Mouse (Mus musculus): ENCODE measurements at regions not wholly inside any gene's neighbourhood (a gene's known extent, or its start where the extent isn't known, plus 50 kb on each side); places are given as distances from the start of the nearest gene placed in this dataset.

DNA sequence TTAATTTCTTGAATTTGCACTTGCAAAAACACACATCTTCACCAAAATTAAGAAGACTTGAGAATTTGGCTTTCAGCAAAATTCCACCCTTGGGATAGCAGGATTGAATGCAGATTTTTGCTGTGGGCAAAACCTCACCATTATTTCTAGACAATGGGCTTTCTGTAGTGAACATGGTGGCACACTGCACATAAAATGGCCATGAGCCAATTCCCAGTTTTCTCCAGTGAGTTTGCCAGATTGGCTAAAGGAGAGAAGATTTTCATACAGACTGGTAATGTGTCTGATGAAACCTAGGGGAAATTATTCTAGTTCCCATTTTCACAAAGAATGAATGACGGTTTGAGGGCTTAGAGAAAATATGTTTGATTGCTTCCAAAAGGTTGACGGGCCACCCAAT lies 2640.1 kb upstream of the Gm7489 start:
- no peaks in the 10 kb centered on the region for H3K36me3 ChIP-seq (replicated peaks)
- no peak overlapping the region for H3K4me3 ChIP-seq
- no peak overlapping the region for H3K27ac ChIP-seq
- DNase-seq (ENCODE audit: extremely low spot score, low spot score) = no peak
- no peaks in the 10 kb centered on the region for H3K9me3 ChIP-seq
- H3K4me1 ChIP-seq = no peaks in the 10 kb centered on the region
- WGBS = 92% methylated on average over 2 of the region's 2 CpGs
- H3K27me3 ChIP-seq (ENCODE audit: poor library complexity, severe bottlenecking) = no peaks in the 10 kb centered on the region

GRCm38 (mm10) chr15:51247259-51247658 lies 2637.4 kb upstream of the Gm7489 start:
- Histone ChIP-seq H3K9me3 (no peaks in the 10 kb centered on the region), H3K4me3 (no peak overlapping the region), H3K27ac (no peak overlapping the region), H3K4me1 (no peaks in the 10 kb centered on the region), H3K36me3 (replicated peaks) (no peaks in the 10 kb centered on the region), H3K27me3 (ENCODE audit: poor library complexity, severe bottlenecking) (no peaks in the 10 kb centered on the region)
- no peak for DNase-seq (ENCODE audit: extremely low spot score, low spot score)
- WGBS = 95% methylated on average over 5 of the region's 5 CpGs

DNA sequence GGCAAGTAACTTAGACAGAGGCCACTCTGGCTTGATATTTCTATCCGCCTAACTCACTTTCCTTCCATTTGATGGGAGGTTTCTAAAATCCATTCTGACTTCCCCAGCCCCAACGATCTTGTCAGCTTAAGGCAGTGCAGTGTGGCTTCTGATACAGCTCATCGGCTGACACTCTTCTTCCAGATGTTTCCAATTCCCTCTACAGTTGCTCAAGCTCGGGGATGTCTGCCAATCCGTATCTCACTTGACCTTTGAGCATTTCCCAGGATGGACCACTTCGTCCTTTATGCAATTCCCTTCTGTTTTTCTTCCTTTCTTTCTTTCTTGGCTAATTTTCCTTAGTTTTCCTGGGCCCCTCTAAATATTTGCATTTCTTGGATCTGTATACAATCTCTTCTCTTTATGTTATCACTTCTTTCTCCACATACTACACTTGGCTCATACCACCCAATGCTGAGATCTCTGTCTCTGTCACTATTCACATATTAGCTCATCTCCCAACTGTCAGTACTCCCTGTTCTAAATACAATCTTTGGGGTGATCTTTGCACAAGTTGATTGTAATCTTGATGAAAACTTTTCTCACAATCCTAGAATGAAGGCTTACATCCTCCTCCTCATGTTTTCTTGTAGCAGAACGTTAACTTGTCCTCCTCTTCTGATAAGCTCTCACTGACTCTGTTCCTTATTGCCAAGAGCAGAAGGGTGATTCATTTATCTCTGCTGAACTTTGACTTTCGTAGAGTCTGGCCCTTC lies 2636.5 kb upstream of the Gm7489 start:
- Histone ChIP-seq H3K27ac (no peak overlapping the region), H3K4me3 (no peak overlapping the region), H3K27me3 (ENCODE audit: poor library complexity, severe bottlenecking) (no peaks in the 10 kb centered on the region), H3K4me1 (no peaks in the 10 kb centered on the region), H3K9me3 (no peaks in the 10 kb centered on the region), H3K36me3 (replicated peaks) (no peaks in the 10 kb centered on the region)
- DNase-seq (ENCODE audit: extremely low spot score, low spot score) = no peak
- 84% methylated on average over 8 of the region's 8 CpGs for WGBS

GRCm38 (mm10) chr15:51248789-51249040 lies 2636.0 kb upstream of the Gm7489 start:
- Histone ChIP-seq H3K27me3 (ENCODE audit: poor library complexity, severe bottlenecking) (no peaks in the 10 kb centered on the region), H3K27ac (no peak overlapping the region), H3K36me3 (replicated peaks) (no peaks in the 10 kb centered on the region), H3K4me3 (no peak overlapping the region), H3K9me3 (no peaks in the 10 kb centered on the region), H3K4me1 (no peaks in the 10 kb centered on the region)
- 91% methylated on average over 5 of the region's 5 CpGs for WGBS
- DNase-seq (ENCODE audit: extremely low spot score, low spot score) = no peak

GRCm38 (mm10) chr15:51254143-51254542 lies 2630.6 kb upstream of the Gm7489 start:
- H3K27ac ChIP-seq = no peak overlapping the region
- no peaks in the 10 kb centered on the region for H3K27me3 ChIP-seq (ENCODE audit: poor library complexity, severe bottlenecking)
- no peak overlapping the region for H3K4me3 ChIP-seq
- 100% methylated on average over 1 of the region's 1 CpGs for WGBS
- H3K36me3 ChIP-seq (replicated peaks) = no peaks in the 10 kb centered on the region
- H3K9me3 ChIP-seq = no peaks in the 10 kb centered on the region
- DNase-seq (ENCODE audit: extremely low spot score, low spot score) = no peak
- H3K4me1 ChIP-seq = no peaks in the 10 kb centered on the region

DNA sequence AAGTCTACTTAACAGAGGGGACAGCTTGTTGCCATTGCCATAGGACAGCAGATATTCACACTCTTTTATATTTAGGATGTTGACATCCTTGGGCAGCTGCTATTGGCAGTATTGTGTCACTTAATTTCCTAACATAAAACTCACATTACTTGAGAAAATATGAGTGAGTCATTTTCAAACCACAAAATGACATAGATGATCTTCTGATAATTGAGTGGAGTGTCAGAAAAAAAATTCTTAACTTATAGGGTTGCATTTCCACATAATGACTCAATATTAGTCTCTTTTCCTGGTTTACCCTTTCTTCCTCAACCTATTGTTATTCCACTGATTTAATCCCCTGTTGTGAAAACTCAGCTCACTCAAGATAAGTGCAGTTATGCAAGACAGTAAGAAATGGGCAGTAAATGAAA lies 2629.5 kb upstream of the Gm7489 start:
- Histone ChIP-seq H3K36me3 (replicated peaks) (no peaks in the 10 kb centered on the region), H3K27ac (no peak overlapping the region), H3K4me1 (no peaks in the 10 kb centered on the region), H3K9me3 (no peaks in the 10 kb centered on the region), H3K27me3 (ENCODE audit: poor library complexity, severe bottlenecking) (no peaks in the 10 kb centered on the region), H3K4me3 (no peak overlapping the region)
- DNase-seq (ENCODE audit: extremely low spot score, low spot score) = no peak

DNA sequence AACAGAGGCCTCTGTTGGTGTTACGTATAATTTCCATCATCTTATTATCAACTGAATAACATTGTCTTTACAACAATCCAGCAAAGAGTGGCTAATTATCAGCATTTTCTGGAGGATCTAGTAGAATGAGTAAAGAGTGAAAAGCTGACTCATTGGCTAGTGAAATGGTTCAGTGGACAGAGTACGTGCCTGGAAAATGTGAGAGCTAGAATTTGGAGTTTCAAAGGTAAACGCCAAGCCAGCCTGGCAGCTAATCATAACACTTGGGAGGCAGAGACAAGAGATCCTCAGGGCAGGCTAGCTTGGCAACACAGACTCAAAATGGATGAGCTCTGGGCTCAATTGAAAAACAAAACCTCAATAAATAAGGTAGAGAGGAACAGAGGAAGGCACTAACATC lies 2628.0 kb upstream of the Gm7489 start:
- Histone ChIP-seq H3K27me3 (ENCODE audit: poor library complexity, severe bottlenecking) (no peaks in the 10 kb centered on the region), H3K36me3 (replicated peaks) (no peaks in the 10 kb centered on the region), H3K9me3 (no peaks in the 10 kb centered on the region), H3K27ac (no peak overlapping the region), H3K4me1 (no peaks in the 10 kb centered on the region), H3K4me3 (no peak overlapping the region)
- 82% methylated on average over 3 of the region's 3 CpGs for WGBS
- no peak for DNase-seq (ENCODE audit: extremely low spot score, low spot score)

DNA sequence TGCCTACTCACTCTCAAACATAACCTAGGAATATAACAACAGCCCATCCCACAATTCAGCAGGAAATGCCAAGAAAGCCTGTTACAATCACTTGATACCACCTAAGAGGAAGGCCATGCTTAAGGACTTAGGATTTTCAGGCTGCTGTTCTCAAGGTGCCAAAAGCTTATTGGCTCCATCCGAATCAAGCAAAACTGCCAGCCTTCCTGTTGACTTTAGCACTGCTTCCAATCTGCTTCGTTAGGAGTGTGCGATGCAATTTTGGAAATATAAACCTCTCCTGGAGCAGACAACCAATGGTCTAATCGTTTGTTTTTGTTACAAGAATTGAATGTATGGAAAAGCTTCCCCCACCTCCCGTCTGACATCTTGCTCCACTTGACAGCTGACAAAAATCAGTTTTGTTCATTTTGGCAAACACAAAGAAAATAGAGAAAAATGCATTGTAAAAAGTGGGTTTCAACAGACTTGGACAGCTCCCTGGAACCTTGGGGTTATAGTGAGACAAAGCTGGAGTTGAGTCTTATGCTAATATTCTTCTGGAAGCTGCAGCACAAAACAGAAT lies 2620.0 kb upstream of the Gm7489 start:
- WGBS = 80% methylated on average over 5 of the region's 5 CpGs

DNA sequence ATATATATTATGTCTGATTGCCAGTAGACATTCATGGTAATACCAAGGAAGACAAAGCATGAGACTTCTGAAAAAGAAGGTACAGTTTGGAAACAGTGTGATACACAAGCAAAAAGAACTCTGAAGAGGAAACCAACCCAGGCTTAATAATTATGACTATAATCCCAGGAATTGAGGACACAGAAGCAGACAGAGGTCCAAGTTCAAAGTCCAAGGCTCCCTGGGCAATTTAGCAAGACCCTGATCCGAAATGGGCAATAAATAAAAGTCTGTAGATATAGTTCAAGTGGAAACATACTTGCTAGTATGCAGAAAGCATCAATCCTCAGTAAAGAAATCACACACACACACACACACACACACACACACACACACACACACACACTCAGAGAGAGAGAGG lies 2618.7 kb upstream of the Gm7489 start:
- 83% methylated on average over 1 of the region's 1 CpGs for WGBS
- no peak overlapping the region for H3K4me3 ChIP-seq

More for the DNA sequence above, 2620.0 kb upstream of the Gm7489 start:
- Histone ChIP-seq H3K27ac (no peak overlapping the region), H3K4me1 (no peaks in the 10 kb centered on the region), H3K36me3 (replicated peaks) (no peaks in the 10 kb centered on the region), H3K27me3 (ENCODE audit: poor library complexity, severe bottlenecking) (no peaks in the 10 kb centered on the region), H3K9me3 (no peaks in the 10 kb centered on the region), H3K4me3 (no peak overlapping the region)
- no peak for DNase-seq (ENCODE audit: extremely low spot score, low spot score)

GRCm38 (mm10) chr15:51271632-51272312 lies 2612.9 kb upstream of the Gm7489 start:
- no peak for DNase-seq (ENCODE audit: extremely low spot score, low spot score)
- Histone ChIP-seq H3K27me3 (ENCODE audit: poor library complexity, severe bottlenecking) (no peaks in the 10 kb centered on the region), H3K27ac (no peak overlapping the region), H3K9me3 (no peaks in the 10 kb centered on the region), H3K4me3 (no peak overlapping the region), H3K4me1 (no peaks in the 10 kb centered on the region), H3K36me3 (replicated peaks) (no peaks in the 10 kb centered on the region)
- WGBS = 90% methylated on average over 9 of the region's 9 CpGs

More for the DNA sequence above, 2618.7 kb upstream of the Gm7489 start:
- no peak for DNase-seq (ENCODE audit: extremely low spot score, low spot score)
- no peaks in the 10 kb centered on the region for H3K9me3 ChIP-seq
- H3K27me3 ChIP-seq (ENCODE audit: poor library complexity, severe bottlenecking) = no peaks in the 10 kb centered on the region
- no peak overlapping the region for H3K27ac ChIP-seq
- no peaks in the 10 kb centered on the region for H3K36me3 ChIP-seq (replicated peaks)
- H3K4me1 ChIP-seq = no peaks in the 10 kb centered on the region

DNA sequence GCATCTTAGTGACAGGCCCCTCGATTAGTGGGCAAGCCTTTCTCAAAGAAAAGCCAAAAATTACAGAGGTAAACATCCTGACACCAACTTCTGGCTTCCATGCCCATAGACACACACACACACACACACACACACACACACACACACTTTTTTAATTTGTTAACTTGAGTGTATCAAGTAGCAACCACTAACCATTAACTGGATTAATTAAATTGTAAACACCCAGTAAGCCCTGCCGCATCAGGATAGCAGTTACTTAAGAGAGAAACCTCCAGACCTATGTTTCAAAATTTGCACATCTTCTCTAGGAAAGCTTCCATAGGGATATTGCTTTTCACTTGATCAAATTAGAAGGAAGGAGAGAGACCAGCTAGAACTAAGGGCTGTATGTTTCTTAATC lies 2599.4 kb upstream of the Gm7489 start:
- Histone ChIP-seq H3K9me3 (no peaks in the 10 kb centered on the region), H3K36me3 (replicated peaks) (no peaks in the 10 kb centered on the region), H3K27ac (no peak overlapping the region), H3K4me1 (peaks cover 7% of the 10 kb centered on the region; the same call in 1 of the 2 replicates), H3K27me3 (ENCODE audit: poor library complexity, severe bottlenecking) (no peaks in the 10 kb centered on the region), H3K4me3 (no peak overlapping the region)
- WGBS = 86% methylated on average over 2 of the region's 2 CpGs
- no peak for DNase-seq (ENCODE audit: extremely low spot score, low spot score)

GRCm38 (mm10) chr15:51286352-51286751 lies 2598.4 kb upstream of the Gm7489 start:
- Histone ChIP-seq H3K27me3 (ENCODE audit: poor library complexity, severe bottlenecking) (no peaks in the 10 kb centered on the region), H3K4me1 (peaks cover 7% of the 10 kb centered on the region; the same call in 1 of the 2 replicates), H3K27ac (no peak overlapping the region), H3K9me3 (no peaks in the 10 kb centered on the region), H3K36me3 (replicated peaks) (no peaks in the 10 kb centered on the region), H3K4me3 (no peak overlapping the region)
- no peak for DNase-seq (ENCODE audit: extremely low spot score, low spot score)
- WGBS = 83% methylated on average over 3 of the region's 3 CpGs

DNA sequence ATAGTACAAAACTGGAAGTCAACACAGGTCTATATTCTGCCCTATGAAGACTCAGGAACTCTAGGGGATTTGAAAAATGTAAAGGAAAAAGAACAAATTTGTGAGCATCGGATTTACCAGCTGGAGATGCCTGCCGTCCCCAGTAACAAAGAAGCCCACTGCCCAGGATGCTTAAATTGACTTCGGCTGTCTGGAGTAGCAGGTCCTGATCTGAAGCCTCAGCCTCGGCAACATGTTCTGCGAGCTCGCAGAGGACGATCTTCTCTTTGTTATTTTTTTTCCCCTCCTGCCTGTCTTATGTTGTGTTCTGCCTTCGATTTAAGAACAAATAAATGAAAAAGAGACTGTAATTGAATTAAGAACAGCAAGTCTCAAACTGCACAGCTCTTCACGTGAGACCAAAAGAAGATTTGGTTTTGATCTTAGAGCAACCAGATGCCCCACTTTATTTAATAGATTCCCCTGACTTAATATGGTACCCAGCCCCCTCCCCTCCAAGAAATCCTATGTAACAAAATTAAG lies 2595.7 kb upstream of the Gm7489 start:
- H3K27ac ChIP-seq = peak overlapping the region; percentile 51; the same call in 1 of the 2 replicates
- DNase-seq (ENCODE audit: extremely low spot score, low spot score) = no peak

More for the DNA sequence above, 2595.7 kb upstream of the Gm7489 start:
- 16% methylated on average over 9 of the region's 9 CpGs for whole genome bisulfite sequencing
- Histone ChIP-seq H3K9me3 (no peaks in the 10 kb centered on the region), H3K4me3 (no peak overlapping the region; the same call in 1 of the 2 replicates), H3K4me1 (peaks cover 7% of the 10 kb centered on the region; the same call in 1 of the 2 replicates), H3K36me3 (replicated peaks) (no peaks in the 10 kb centered on the region), H3K27me3 (ENCODE audit: poor library complexity, severe bottlenecking) (no peaks in the 10 kb centered on the region)
